Mouse (Mus musculus) testis, adult 2 months (tissue): ENCODE measurements at regions not wholly inside any gene's neighbourhood (a gene's known extent, or its start where the extent isn't known, plus 50 kb on each side); places are given as distances from the start of the nearest gene placed in this dataset.

Experiments
- CTCF ChIP-seq: fragments of 200-500 bp; IDR thresholded peaks from 2 replicates; pipeline ENCODE4 v1.5.1; 2012; ENCODE audit warnings: low read depth, mild to moderate bottlenecking, inconsistent platforms, low read length, moderate library complexity; ENCODE audit not compliant: control insufficient read depth, insufficient read depth, insufficient replicate concordance
- POLR2A ChIP-seq: fragments of 200-500 bp; IDR thresholded peaks from 2 replicates; pipeline ENCODE4 v1.6.1; 2012; ENCODE audit warnings: low read depth, mild to moderate bottlenecking, inconsistent platforms, low read length, moderate library complexity; ENCODE audit not compliant: control insufficient read depth

GRCm38 (mm10) chr6:133206173-133206572, 85.8 kb upstream of the 5530400C23Rik start:
- TF ChIP-seq CTCF (peak; percentile 39; the same call in 1 of the 2 replicates), POLR2A (no peak)
